Mouse (Mus musculus): Measurements from ENCODE around the gene Arhgap45. TPM values are rescaled to one million over a fixed set of nuclear protein-coding genes. Genes with fewer than 3 reads are reported as not detected.

The Arhgap45 gene
- total and polyA plus RNA-seq, 2 experiments from 2014 or later: 1.7 to 2.3 TPM

- ATAC-seq: no peak
- H3K9me3 ChIP-seq (ENCODE audit: low read length): no peaks in the 10 kb centered on the region
- WGBS: 39% methylated on average over 4 of the region's 4 CpGs
Observed at GRCm38 (mm10) chr10:80025044-80025347, 8.5 kb downstream of the Arhgap45 start.

GRCm38 (mm10) chr10:80025463-80025862, 9.0 kb downstream of the Arhgap45 start:
- Histone ChIP-seq H3K4me3 (ENCODE audit: low read depth, low read length) (no peak overlapping the region), H3K36me3 (ENCODE audit: insufficient read depth) (no peaks in the 10 kb centered on the region)

More at GRCm38 (mm10) chr10:80025044-80025347, 8.5 kb downstream of the Arhgap45 start:
- no peak overlapping the region for H3K9ac ChIP-seq
- H3K27ac ChIP-seq (ENCODE audit: low read depth, low read length): no peak overlapping the region
- peaks cover 7% of the 10 kb centered on the region; the same call in 1 of the 2 replicates for H3K27me3 ChIP-seq (ENCODE audit: insufficient read depth, low read length)
- H3K36me3 ChIP-seq (ENCODE audit: insufficient read depth): no peaks in the 10 kb centered on the region
- no peak overlapping the region for H3K4me2 ChIP-seq (ENCODE audit: low read depth)
- no peaks in the 10 kb centered on the region for H3K4me1 ChIP-seq (ENCODE audit: insufficient read depth)
- no peak for DNase-seq
- no peak overlapping the region for H3K4me3 ChIP-seq (ENCODE audit: low read depth, low read length)
- TF ChIP-seq CTCF (IDR thresholded peaks at IDR 0.05; ENCODE audit: low read depth): no peak

GRCm38 (mm10) chr10:80025889-80026288, 9.4 kb downstream of the Arhgap45 start:
- DNase-seq (no peak), ATAC-seq (no peak)
- H3K27me3 ChIP-seq (ENCODE audit: insufficient read depth, low read length): no peaks in the 10 kb centered on the region
- H3K4me2 ChIP-seq (ENCODE audit: low read depth): no peak overlapping the region
- WGBS: 68% methylated on average over 12 of the region's 12 CpGs
- no peak overlapping the region for H3K9ac ChIP-seq
- no peak overlapping the region for H3K4me3 ChIP-seq (ENCODE audit: low read depth, low read length)
- TF ChIP-seq CTCF (IDR thresholded peaks at IDR 0.05; ENCODE audit: low read depth): no peak
- no peak overlapping the region for H3K27ac ChIP-seq (ENCODE audit: low read depth, low read length)
- no peaks in the 10 kb centered on the region for H3K36me3 ChIP-seq (ENCODE audit: insufficient read depth)
- no peaks in the 10 kb centered on the region for H3K4me1 ChIP-seq (ENCODE audit: insufficient read depth)
- no peaks in the 10 kb centered on the region for H3K9me3 ChIP-seq (ENCODE audit: low read length)

More at GRCm38 (mm10) chr10:80025463-80025862, 9.0 kb downstream of the Arhgap45 start:
- no peak for TF ChIP-seq CTCF (IDR thresholded peaks at IDR 0.05; ENCODE audit: low read depth)
- no peak overlapping the region for H3K4me2 ChIP-seq (ENCODE audit: low read depth)
- DNase-seq (no peak), ATAC-seq (no peak)
- whole genome bisulfite sequencing: 84% methylated on average over 10 of the region's 10 CpGs
- no peak overlapping the region for H3K9ac ChIP-seq
- H3K9me3 ChIP-seq (ENCODE audit: low read length): no peaks in the 10 kb centered on the region
- H3K27me3 ChIP-seq (ENCODE audit: insufficient read depth, low read length): 0 out of 2 replicates have a peak, but pooled peaks cover 2% of the 10 kb centered on the region
- no peaks in the 10 kb centered on the region for H3K4me1 ChIP-seq (ENCODE audit: insufficient read depth)
- H3K27ac ChIP-seq (ENCODE audit: low read depth, low read length): no peak overlapping the region

GRCm38 (mm10) chr10:80027681-80028520, 11.4 kb downstream of the Arhgap45 start:
- no peak overlapping the region for H3K27ac ChIP-seq (ENCODE audit: low read depth, low read length)
- H3K9me3 ChIP-seq (ENCODE audit: low read length): no peaks in the 10 kb centered on the region
- H3K36me3 ChIP-seq (ENCODE audit: insufficient read depth): no peaks in the 10 kb centered on the region
- ATAC-seq (no peak), DNase-seq (no peak)
- H3K9ac ChIP-seq: no peak overlapping the region
- TF ChIP-seq CTCF (IDR thresholded peaks at IDR 0.05; ENCODE audit: low read depth): no peak
- H3K27me3 ChIP-seq (ENCODE audit: insufficient read depth, low read length): no peaks in the 10 kb centered on the region
- no peaks in the 10 kb centered on the region for H3K4me1 ChIP-seq (ENCODE audit: insufficient read depth)
- no peak overlapping the region for H3K4me2 ChIP-seq (ENCODE audit: low read depth)
- no peak overlapping the region for H3K4me3 ChIP-seq (ENCODE audit: low read depth, low read length)
- WGBS: 77% methylated on average over 20 of the region's 20 CpGs

- no peak overlapping the region for H3K9ac ChIP-seq
- H3K27me3 ChIP-seq (ENCODE audit: insufficient read depth, low read length): no peaks in the 10 kb centered on the region
- TF ChIP-seq CTCF (IDR thresholded peaks at IDR 0.05; ENCODE audit: low read depth): no peak
- H3K4me3 ChIP-seq (ENCODE audit: low read depth, low read length): no peak overlapping the region
- H3K4me2 ChIP-seq (ENCODE audit: low read depth): no peak overlapping the region
- no peak for DNase-seq
- no peaks in the 10 kb centered on the region for H3K9me3 ChIP-seq (ENCODE audit: low read length)
- ATAC-seq: no peak
- no peaks in the 10 kb centered on the region for H3K4me1 ChIP-seq (ENCODE audit: insufficient read depth)
- H3K27ac ChIP-seq (ENCODE audit: low read depth, low read length): no peak overlapping the region
- H3K36me3 ChIP-seq (ENCODE audit: insufficient read depth): no peaks in the 10 kb centered on the region
- 92% methylated on average over 13 of the region's 13 CpGs for WGBS
Observed at GRCm38 (mm10) chr10:80028521-80028846, 12.0 kb downstream of the Arhgap45 start.

GRCm38 (mm10) chr10:80030191-80030590, 13.7 kb downstream of the Arhgap45 start:
- DNase-seq (no peak), ATAC-seq (no peak)
- H3K9me3 ChIP-seq (ENCODE audit: low read length): no peaks in the 10 kb centered on the region
- no peak overlapping the region for H3K4me3 ChIP-seq (ENCODE audit: low read depth, low read length)
- no peaks in the 10 kb centered on the region for H3K27me3 ChIP-seq (ENCODE audit: insufficient read depth, low read length)
- H3K27ac ChIP-seq (ENCODE audit: low read depth, low read length): no peak overlapping the region
- H3K4me2 ChIP-seq (ENCODE audit: low read depth): no peak overlapping the region
- H3K4me1 ChIP-seq (ENCODE audit: insufficient read depth): no peaks in the 10 kb centered on the region
- WGBS: 89% methylated on average over 9 of the region's 9 CpGs
- TF ChIP-seq CTCF (IDR thresholded peaks at IDR 0.05; ENCODE audit: low read depth): no peak
- peaks cover 5% of the 10 kb centered on the region for H3K36me3 ChIP-seq (ENCODE audit: insufficient read depth)
- H3K9ac ChIP-seq: no peak overlapping the region

GRCm38 (mm10) chr10:80030736-80031135, 14.3 kb downstream of the Arhgap45 start:
- H3K4me1 ChIP-seq (ENCODE audit: insufficient read depth): no peaks in the 10 kb centered on the region
- DNase-seq (no peak), ATAC-seq (no peak)
- H3K27me3 ChIP-seq (ENCODE audit: insufficient read depth, low read length): no peaks in the 10 kb centered on the region
- H3K4me3 ChIP-seq (ENCODE audit: low read depth, low read length): no peak overlapping the region
- no peak overlapping the region for H3K9ac ChIP-seq
- H3K9me3 ChIP-seq (ENCODE audit: low read length): no peaks in the 10 kb centered on the region
- H3K27ac ChIP-seq (ENCODE audit: low read depth, low read length): no peak overlapping the region
- 87% methylated on average over 17 of the region's 17 CpGs for WGBS
- H3K4me2 ChIP-seq (ENCODE audit: low read depth): no peak overlapping the region
- H3K36me3 ChIP-seq (ENCODE audit: insufficient read depth): peaks cover 10% of the 10 kb centered on the region
- TF ChIP-seq CTCF (IDR thresholded peaks at IDR 0.05; ENCODE audit: low read depth): no peak

Data from forebrain, postnatal 0 days (tissue).